Mouse (Mus musculus) MEL (cell line): ENCODE results near the gene Il1rapl1.

ENCODE experiments used
- CHD2 ChIP-seq: IDR thresholded peaks from 2 replicates; pipeline ENCODE4 v1.6.1; 2011; ENCODE audit warnings: low read length, improper control_type of control experiment
- CTCF ChIP-seq, 3 experiments: IDR thresholded peaks in 2 of 3; conservative IDR thresholded peaks in 1 of 3; 2 replicates each; pipeline ENCODE4 v1.5.1; 2011 to 2012; ENCODE audit warnings: low read length in 3 of 3, low read depth in 2 of 3, mild to moderate bottlenecking in 2 of 3, improper control_type of control experiment in 1 of 3, inconsistent platforms in 1 of 3, mixed read lengths in 1 of 3, moderate library complexity in 1 of 3; ENCODE audit not compliant: control insufficient read depth in 1 of 3, insufficient read depth in 1 of 3, poor library complexity in 1 of 3, severe bottlenecking in 1 of 3
- ETS1 ChIP-seq: IDR thresholded peaks from 2 replicates; pipeline ENCODE4 v1.6.1; 2012; ENCODE audit warnings: low read depth, mild to moderate bottlenecking, inconsistent platforms, low read length, improper control_type of control experiment, moderate library complexity
- GABPA ChIP-seq: IDR thresholded peaks from 2 replicates; pipeline ENCODE4 v1.6.1; 2012; ENCODE audit warnings: low read depth, mild to moderate bottlenecking, inconsistent platforms, low read length, improper control_type of control experiment, moderate library complexity
- MAZ ChIP-seq: IDR thresholded peaks from 2 replicates; pipeline ENCODE4 v1.6.1; 2012; ENCODE audit warnings: low read depth, mild to moderate bottlenecking, inconsistent platforms, low read length, improper control_type of control experiment
- MXI1 ChIP-seq: IDR thresholded peaks from 2 replicates; pipeline ENCODE4 v1.6.1; 2011; ENCODE audit warnings: mild to moderate bottlenecking, low read depth, low read length, improper control_type of control experiment
- POLR2A ChIP-seq, 2 experiments: IDR thresholded peaks; 2 replicates each; pipeline ENCODE4 v1.6.1; 2011 to 2012; ENCODE audit warnings: low read length in 2 of 2, mild to moderate bottlenecking in 2 of 2, control low read depth in 1 of 2, improper control_type of control experiment in 1 of 2, low read depth in 1 of 2, moderate library complexity in 1 of 2; ENCODE audit not compliant: control insufficient read depth in 1 of 2, insufficient read depth in 1 of 2, poor library complexity in 1 of 2
- POLR2AphosphoS2 ChIP-seq: IDR thresholded peaks from 2 replicates; pipeline ENCODE4 v1.6.1; 2011; ENCODE audit warnings: low read length, improper control_type of control experiment
- POLR2AphosphoS5 ChIP-seq: IDR thresholded peaks from 2 replicates; pipeline ENCODE4 v1.6.1; 2012; ENCODE audit warnings: low read depth, borderline replicate concordance, mild to moderate bottlenecking, inconsistent platforms, low read length, moderate library complexity, mixed read lengths
- TBP ChIP-seq: IDR thresholded peaks from 2 replicates; pipeline ENCODE4 v1.8.0; 2011; ENCODE audit warnings: low read depth, low read length, improper control_type of control experiment
- USF2 ChIP-seq, 2 experiments: IDR thresholded peaks; 2 replicates each; pipeline ENCODE4 v1.6.1; 2011 to 2012; ENCODE audit warnings: improper control_type of control experiment in 2 of 2, low read length in 2 of 2, borderline replicate concordance in 1 of 2, inconsistent platforms in 1 of 2, low read depth in 1 of 2, mild to moderate bottlenecking in 1 of 2; ENCODE audit not compliant: insufficient read depth in 1 of 2
- ZC3H11A ChIP-seq: IDR thresholded peaks from 2 replicates; pipeline ENCODE4 v1.6.1; 2012; ENCODE audit warnings: low read depth, mild to moderate bottlenecking, inconsistent platforms, low read length, improper control_type of control experiment

- TF ChIP-seq ZC3H11A (no peak), POLR2AphosphoS2 (no peak), POLR2AphosphoS5 (no peak), CHD2 (no peak), TBP (no peak), USF2 (IDR thresholded peaks at IDR 0.05; ENCODE audit: borderline replicate concordance in 1 of 2, insufficient read depth in 1 of 2, low read depth in 1 of 2, low read length in 2 of 2) (no peak), MAZ (no peak), POLR2A (IDR thresholded peaks at IDR 0.05; ENCODE audit: control insufficient read depth in 1 of 2, insufficient read depth in 1 of 2, low read depth in 1 of 2, low read length in 2 of 2, poor library complexity in 1 of 2) (no peak), ETS1 (no peak), MXI1 (no peak), GABPA (no peak), CTCF (IDR thresholded peaks at IDR 0.05 in 2 of 3, conservative IDR thresholded peaks at IDR 0.05 in 1 of 3; ENCODE audit: control insufficient read depth in 1 of 3, insufficient read depth in 1 of 3, low read depth in 2 of 3, low read length in 3 of 3, poor library complexity in 1 of 3, severe bottlenecking in 1 of 3) (no peak)
These were observed 261.3 kb downstream of the Il1rapl1 start for GRCm38 (mm10) chrX:87854107-87854506.
